Mouse (Mus musculus) lung, postnatal 0 days (tissue): ENCODE data around the gene Uhmk1.

Experiments
- CTCF ChIP-seq: IDR thresholded peaks from 2 replicates; pipeline ENCODE4 v1.5.1; 2016; ENCODE audit warnings: antibody characterized with exemption, mild to moderate bottlenecking
- EP300 ChIP-seq: IDR thresholded peaks from 2 replicates; pipeline ENCODE4 v1.6.1; 2016; ENCODE audit warnings: antibody characterized with exemption, mild to moderate bottlenecking, control low read depth

DNA sequence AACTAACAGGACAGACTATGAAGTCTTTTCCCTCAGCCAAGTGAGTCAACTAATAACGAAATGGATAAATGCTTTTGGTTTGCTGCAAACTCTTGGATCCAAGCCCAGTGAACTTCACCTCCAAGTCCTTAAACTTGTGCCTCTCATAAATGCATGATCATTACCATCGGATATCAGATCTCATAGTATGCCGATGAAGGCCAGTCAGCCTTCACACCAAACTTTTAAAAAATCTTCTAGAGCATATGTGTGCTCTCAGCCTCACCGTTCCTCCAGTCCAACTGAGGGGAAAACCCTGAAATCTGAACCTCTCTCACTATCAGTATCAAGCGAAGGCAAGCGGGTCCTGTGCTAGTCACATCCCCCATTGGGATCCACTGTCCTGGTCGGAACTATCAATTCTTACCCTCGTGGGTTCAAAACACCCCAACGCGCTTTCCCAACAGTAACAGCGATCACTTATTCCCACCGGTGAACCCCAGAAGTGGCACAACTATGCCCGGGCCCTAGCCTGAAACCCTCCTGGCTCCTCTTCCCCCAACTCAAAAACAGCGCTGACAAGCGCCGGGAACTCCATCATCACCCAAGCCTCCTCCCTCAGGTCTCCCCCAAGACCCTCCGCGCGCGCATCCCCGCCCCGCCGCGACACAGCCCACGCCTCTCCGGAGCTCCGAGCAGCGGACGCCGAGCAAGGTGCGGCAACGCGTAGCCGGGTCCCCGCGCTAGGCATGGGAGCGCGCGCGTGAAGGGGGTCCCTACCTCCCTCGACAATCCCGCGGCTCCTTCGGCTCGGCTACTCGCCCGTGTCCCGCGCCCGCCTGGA lies 41.0 kb downstream of the Uhmk1 start:
- no peak for TF ChIP-seq CTCF
- no peak for TF ChIP-seq EP300
